In the genomic region with DNA sequence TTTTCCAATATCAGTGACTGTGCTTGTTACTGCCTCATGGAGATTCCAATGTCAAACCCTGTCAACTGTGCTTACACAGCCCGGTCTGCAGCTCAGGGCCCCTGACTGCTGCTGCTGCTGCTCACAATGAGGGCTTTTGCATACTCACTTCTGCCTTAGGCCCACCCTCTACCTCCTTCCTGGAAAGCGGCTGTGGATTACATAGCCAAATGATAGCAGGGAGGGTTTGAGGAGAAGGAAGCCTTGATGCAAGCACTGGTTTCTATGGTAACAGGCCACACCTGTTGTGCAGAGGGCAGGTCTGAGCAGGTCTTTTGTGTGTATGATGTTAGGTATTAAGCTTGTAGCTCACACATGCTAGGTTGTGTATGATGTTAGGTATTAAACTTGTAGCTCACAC, we compare ENCODE assay signal across 1 mouse cellular context.
TF ChIP-seq lines count a peak whose summit lies in the region.

No protein-coding gene starts in this region.

TF ChIP-seq in ES-E14, 5 proteins besides CTCF, POLR2A, EP300 and RAD21:
- TF ChIP-seq HCFC1 (IDR thresholded peaks at IDR 0.05; ENCODE audit: borderline replicate concordance, insufficient read depth, low read length): no peak
- no peak for TF ChIP-seq CHD2 (IDR thresholded peaks at IDR 0.05; ENCODE audit: low read depth, low read length)
- TF ChIP-seq ZC3H11A (IDR thresholded peaks at IDR 0.05; ENCODE audit: borderline replicate concordance, low read depth, low read length): no peak
- TF ChIP-seq MAFK (IDR thresholded peaks at IDR 0.05; ENCODE audit: insufficient read depth, low read depth, low read length): no peak
- TF ChIP-seq ZNF384 (IDR thresholded peaks at IDR 0.05; ENCODE audit: low read depth, low read length): no peak
